ENCODE assay signal across 8 mouse cellular contexts in the genomic region with DNA sequence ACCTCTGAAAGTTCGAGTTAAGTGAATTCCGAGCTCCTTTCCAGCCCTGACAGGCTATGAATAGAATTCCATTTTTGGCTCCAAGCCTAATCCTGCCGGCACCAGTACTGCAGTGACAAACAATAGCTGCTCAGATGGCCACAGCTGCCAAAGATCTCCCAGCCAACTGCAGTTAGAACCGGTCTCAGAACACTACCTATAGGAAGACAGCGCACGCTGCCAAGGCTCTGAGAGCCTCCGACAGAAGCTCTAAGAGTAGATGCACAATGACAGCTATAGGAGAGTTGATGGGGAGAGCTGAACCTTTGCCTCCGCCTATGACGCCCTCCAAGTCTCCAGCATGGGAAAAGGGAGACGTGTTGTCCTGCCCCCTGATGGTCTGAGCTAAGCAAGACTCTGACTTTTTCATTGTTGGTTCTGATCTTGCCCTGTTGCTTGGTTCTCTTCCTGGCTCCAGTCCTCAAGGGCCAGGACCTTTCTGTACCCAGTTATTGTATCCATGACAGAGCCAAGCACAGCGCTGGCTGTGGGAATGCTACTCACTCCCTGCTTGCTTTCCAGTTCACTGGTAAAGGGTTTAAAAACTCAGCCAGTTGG.
DNase-seq lines count a peak whose midpoint lies in the region; ATAC-seq lines count a peak whose summit lies in the region.

No protein-coding gene starts in this region.

- peaks cover 23% of the 10 kb centered on the region for H3K4me1 ChIP-seq in forebrain, embryonic 16.5 days (replicated peaks; ENCODE audit: control insufficient read depth, insufficient read depth, low read length)
- H3K4me1 ChIP-seq in lung, embryonic 15.5 days: peaks cover 43% of the 10 kb centered on the region

- 5% methylated on average over 11 of the region's 11 CpGs for WGBS in forebrain, embryonic 16.5 days
- WGBS in lung, embryonic 15.5 days: 21% methylated on average over 11 of the region's 11 CpGs

- ATAC-seq in forebrain, embryonic 16.5 days: peak; percentile 92
- peak; percentile 93 for ATAC-seq in lung, embryonic 15.5 days (ENCODE audit: borderline replicate concordance, extremely low read depth, low FRiP score, low TSS enrichment)
- no peak for ATAC-seq in granulocyte monocyte progenitor cell, adult 5-6 weeks (replicated peaks; ENCODE audit: poor library complexity, severe bottlenecking)

- intact Hi-C loops in heart, postnatal 36 days (cut with DNase I): no loop called here

- H3K4me2 ChIP-seq in forebrain, embryonic 16.5 days (ENCODE audit: low read length): peak overlapping the region; percentile 52
- peak overlapping the region; percentile 25 for H3K4me2 ChIP-seq in lung, embryonic 15.5 days

- peak overlapping the region; percentile 21 for H3K4me3 ChIP-seq in forebrain, embryonic 16.5 days (replicated peaks; ENCODE audit: low read length)
- H3K4me3 ChIP-seq in lung, embryonic 15.5 days: no peak overlapping the region

- H3K27me3 ChIP-seq in forebrain, embryonic 16.5 days (replicated peaks; ENCODE audit: control insufficient read depth, insufficient read depth, low read length): no peaks in the 10 kb centered on the region
- 0 out of 2 replicates have a peak, but pooled peaks cover 3% of the 10 kb centered on the region for H3K27me3 ChIP-seq in lung, embryonic 15.5 days

- H3K9ac ChIP-seq in forebrain, embryonic 16.5 days (replicated peaks; ENCODE audit: low read depth, low read length): no peak overlapping the region
- no peak overlapping the region for H3K9ac ChIP-seq in lung, embryonic 15.5 days

- H3K9me3 ChIP-seq in forebrain, embryonic 16.5 days (ENCODE audit: control insufficient read depth, low read length): no peaks in the 10 kb centered on the region
- no peaks in the 10 kb centered on the region for H3K9me3 ChIP-seq in lung, embryonic 15.5 days

- DNase-seq in ovary, adult 18-20 months (ENCODE audit: low spot score): peak; percentile 31
- DNase-seq in ovary, postnatal 10 days (ENCODE audit: low spot score): no peak
- peak; percentile 55 to 76 for DNase-seq in heart, postnatal 36 days
- peak; percentile 70 for DNase-seq in layer of hippocampus, adult 11-12 months (ENCODE audit: low spot score)
- DNase-seq in retina, postnatal 7 days (ENCODE audit: low read depth, low spot score): peak; percentile 48

- peak overlapping the region; percentile 62 for H3K27ac ChIP-seq in forebrain, embryonic 16.5 days (ENCODE audit: low read length)
- H3K27ac ChIP-seq in lung, embryonic 15.5 days: peak overlapping the region; percentile 69

- H3K36me3 ChIP-seq in forebrain, embryonic 16.5 days (ENCODE audit: control insufficient read depth, insufficient read depth): no peaks in the 10 kb centered on the region
- H3K36me3 ChIP-seq in lung, embryonic 15.5 days: no peaks in the 10 kb centered on the region
